Mouse (Mus musculus) midbrain, embryonic 13.5 days (tissue): Measurements from ENCODE around the gene Hes3. TPM values are rescaled to one million over a fixed set of nuclear protein-coding genes. Genes with fewer than 3 reads are reported as not detected.

ENCODE experiments used
- ATAC-seq: fragments of 200-750 bp; cut with Nextera tagmentation; 2 replicates; pipeline ENCODE4 v1.8.0; 2017; ENCODE audit warnings: mild to moderate bottlenecking, moderate TSS enrichment, moderate library complexity
- H3K27ac ChIP-seq: fragments of 300-500 bp; sonication (generic); 2 replicates; pipeline ENCODE4 v1.5.1; 2015; ENCODE audit warnings: inconsistent platforms, mild to moderate bottlenecking, moderate library complexity
- H3K27me3 ChIP-seq: fragments of 300-500 bp; sonication (generic); 2 replicates; pipeline ENCODE4 v1.6.1; 2015; ENCODE audit warnings: mild to moderate bottlenecking, inconsistent platforms
- H3K36me3 ChIP-seq: fragments of 300-500 bp; sonication (generic); 2 replicates; pipeline ENCODE4 v1.6.1; 2015; ENCODE audit warnings: mild to moderate bottlenecking, inconsistent platforms
- H3K4me1 ChIP-seq: fragments of 300-500 bp; sonication (generic); replicated peaks from 2 replicates; pipeline ENCODE4 v1.6.1; 2015; ENCODE audit warnings: inconsistent platforms
- H3K4me2 ChIP-seq: fragments of 300-500 bp; sonication (generic); replicated peaks from 2 replicates; pipeline ENCODE4 v1.6.1; 2015; ENCODE audit warnings: moderate library complexity, mild to moderate bottlenecking, inconsistent platforms
- H3K4me3 ChIP-seq: fragments of 300-500 bp; sonication (generic); replicated peaks from 2 replicates; pipeline ENCODE4 v1.5.1; 2015; ENCODE audit warnings: mild to moderate bottlenecking, inconsistent platforms
- H3K9ac ChIP-seq: fragments of 300-500 bp; sonication (generic); replicated peaks from 2 replicates; pipeline ENCODE4 v1.6.1; 2015; ENCODE audit warnings: mild to moderate bottlenecking, inconsistent platforms
- H3K9me3 ChIP-seq: fragments of 300-500 bp; sonication (generic); 2 replicates; pipeline ENCODE4 v1.6.1; 2016; ENCODE audit warnings: mild to moderate bottlenecking, inconsistent platforms
- WGBS: fragments of 180-500 bp; shearing (Covaris S2); methylation state at CpG from one replicate; pipeline ENCODE4 v1.1.7; 2015; 5-methylcytosine and 5-hydroxymethylcytosine counted together
- polyA plus RNA-seq: library from polyadenylated mRNA; unstranded; fragments of >200 nt; fragmentation: Nextera tagmentation; extraction: Ambion mirVana; gene quantifications from 2 replicates; pipeline ENCODE4 v1.2.1, GENCODE M21; 2015

Gene Hes3
- polyA plus RNA-seq, 1 experiment from 2014 or later = 1.4 TPM

- Histone ChIP-seq H3K4me1 (0 out of 2 replicates have a peak, but pooled peaks cover 6% of the 10 kb centered on the region), H3K27me3 (no peaks in the 10 kb centered on the region), H3K4me3 (no peak overlapping the region), H3K27ac (no peak overlapping the region), H3K9me3 (no peaks in the 10 kb centered on the region), H3K4me2 (no peak overlapping the region), H3K36me3 (peaks cover 23% of the 10 kb centered on the region), H3K9ac (no peak overlapping the region)
- 88% methylated on average over 11 of the region's 11 CpGs for WGBS
- no peak for ATAC-seq
Measured at GRCm38 (mm10) chr4:152244545-152245522, 46.6 kb downstream of the Hes3 start.

GRCm38 (mm10) chr4:152243969-152244368 is 47.5 kb downstream of the Hes3 start:
- Histone ChIP-seq H3K4me1 (0 out of 2 replicates have a peak, but pooled peaks cover 6% of the 10 kb centered on the region), H3K4me2 (no peak overlapping the region), H3K9ac (no peak overlapping the region), H3K36me3 (peaks cover 24% of the 10 kb centered on the region), H3K27ac (no peak overlapping the region), H3K27me3 (no peaks in the 10 kb centered on the region), H3K9me3 (no peaks in the 10 kb centered on the region), H3K4me3 (no peak overlapping the region)
- ATAC-seq = no peak
- WGBS = 97% methylated on average over 8 of the region's 8 CpGs

GRCm38 (mm10) chr4:152243241-152243891 is 48.1 kb downstream of the Hes3 start:
- Histone ChIP-seq H3K36me3 (peaks cover 30% of the 10 kb centered on the region), H3K4me1 (0 out of 2 replicates have a peak, but pooled peaks cover 6% of the 10 kb centered on the region), H3K4me3 (no peak overlapping the region), H3K4me2 (no peak overlapping the region), H3K27me3 (no peaks in the 10 kb centered on the region), H3K27ac (no peak overlapping the region), H3K9me3 (no peaks in the 10 kb centered on the region), H3K9ac (no peak overlapping the region)
- ATAC-seq = no peak
- 92% methylated on average over 9 of the region's 9 CpGs for WGBS

- H3K4me3 ChIP-seq = no peak overlapping the region
- H3K4me1 ChIP-seq = no peaks in the 10 kb centered on the region
- WGBS = 80% methylated on average over 4 of the region's 4 CpGs
- H3K4me2 ChIP-seq = no peak overlapping the region
- ATAC-seq = no peak
- H3K27ac ChIP-seq = no peak overlapping the region
- no peak overlapping the region for H3K9ac ChIP-seq
- H3K27me3 ChIP-seq = no peaks in the 10 kb centered on the region
- H3K36me3 ChIP-seq = peaks cover 54% of the 10 kb centered on the region
- H3K9me3 ChIP-seq = no peaks in the 10 kb centered on the region
Measured at GRCm38 (mm10) chr4:152239974-152240373, 51.5 kb downstream of the Hes3 start.

Other genes with a start within 250 kb of the Hes3 start
- 8.4 and 8.5 TPM in 2 replicates for gene Plekhg5, start 219.2 kb downstream of the Hes3 start, polyA plus RNA-seq
- 0.87 and 0.97 TPM in 2 replicates for gene Tnfrsf25, start 175.7 kb downstream of the Hes3 start, polyA plus RNA-seq
- 0.07 TPM in 1 of 2 replicates, not detected in the other for gene Espn, start 139.3 kb downstream of the Hes3 start, polyA plus RNA-seq
- gene Hes2, start 132.8 kb downstream of the Hes3 start, polyA plus RNA-seq = 0.26 and 0.28 TPM in 2 replicates
- gene Acot7, start 113.5 kb downstream of the Hes3 start, polyA plus RNA-seq = 206 and 218 TPM in 2 replicates
- 6.0 and 8.1 TPM in 2 replicates for gene Gpr153, start 17.4 kb downstream of the Hes3 start, polyA plus RNA-seq
- 18.1 and 19.0 TPM in 2 replicates for gene Icmt, start 5.6 kb upstream of the Hes3 start, polyA plus RNA-seq
- 4.7 TPM in 2 replicates for gene Rnf207, start 27.3 kb upstream of the Hes3 start, polyA plus RNA-seq
- 213 and 217 TPM in 2 replicates for gene Rpl22, start 34.1 kb upstream of the Hes3 start, polyA plus RNA-seq
- 30.0 and 32.1 TPM in 2 replicates for gene Chd5, start 47.0 kb upstream of the Hes3 start, polyA plus RNA-seq
- 6.2 and 6.5 TPM in 2 replicates for gene Nphp4, start 185.0 kb upstream of the Hes3 start, polyA plus RNA-seq
- gene Kcnab2, start 186.2 kb upstream of the Hes3 start, polyA plus RNA-seq = 21.7 and 21.9 TPM in 2 replicates